Mouse (Mus musculus) myocyte (in vitro differentiated cells): ENCODE measurements around the gene Dock1.

Source experiments
- CEBPB ChIP-seq: IDR thresholded peaks from 2 replicates; pipeline ENCODE4 v1.6.1; 2011; ENCODE audit warnings: mild to moderate bottlenecking, moderate library complexity; ENCODE audit not compliant: poor library complexity, insufficient read depth, severe bottlenecking
- MAX ChIP-seq: IDR thresholded peaks from one replicate; pipeline ENCODE4 v1.6.1; 2011; ENCODE audit warnings: low read depth, mild to moderate bottlenecking, control low read depth
- MYOD1 ChIP-seq, 3 experiments: IDR thresholded peaks; one replicate each; pipeline ENCODE4 v1.6.1; 2011; ENCODE audit warnings: control low read depth in 2 of 3, low read depth in 2 of 3, mild to moderate bottlenecking in 2 of 3, moderate library complexity in 1 of 3; ENCODE audit not compliant: insufficient read length in 2 of 3, control insufficient read depth in 1 of 3
- POLR2A ChIP-seq: IDR thresholded peaks from one replicate; pipeline ENCODE4 v1.6.1; 2011; ENCODE audit warnings: low read depth, mild to moderate bottlenecking, control low read depth, moderate library complexity; ENCODE audit not compliant: insufficient read length
- POLR2AphosphoS2 ChIP-seq: IDR thresholded peaks from one replicate; pipeline ENCODE4 v1.6.1; 2011; ENCODE audit warnings: low read depth, control low read depth; ENCODE audit not compliant: insufficient read length
- TCF12 ChIP-seq: IDR thresholded peaks from one replicate; pipeline ENCODE4 v1.6.1; 2011; ENCODE audit warnings: mild to moderate bottlenecking, control low read depth; ENCODE audit not compliant: poor library complexity, insufficient read depth, severe bottlenecking

DNA sequence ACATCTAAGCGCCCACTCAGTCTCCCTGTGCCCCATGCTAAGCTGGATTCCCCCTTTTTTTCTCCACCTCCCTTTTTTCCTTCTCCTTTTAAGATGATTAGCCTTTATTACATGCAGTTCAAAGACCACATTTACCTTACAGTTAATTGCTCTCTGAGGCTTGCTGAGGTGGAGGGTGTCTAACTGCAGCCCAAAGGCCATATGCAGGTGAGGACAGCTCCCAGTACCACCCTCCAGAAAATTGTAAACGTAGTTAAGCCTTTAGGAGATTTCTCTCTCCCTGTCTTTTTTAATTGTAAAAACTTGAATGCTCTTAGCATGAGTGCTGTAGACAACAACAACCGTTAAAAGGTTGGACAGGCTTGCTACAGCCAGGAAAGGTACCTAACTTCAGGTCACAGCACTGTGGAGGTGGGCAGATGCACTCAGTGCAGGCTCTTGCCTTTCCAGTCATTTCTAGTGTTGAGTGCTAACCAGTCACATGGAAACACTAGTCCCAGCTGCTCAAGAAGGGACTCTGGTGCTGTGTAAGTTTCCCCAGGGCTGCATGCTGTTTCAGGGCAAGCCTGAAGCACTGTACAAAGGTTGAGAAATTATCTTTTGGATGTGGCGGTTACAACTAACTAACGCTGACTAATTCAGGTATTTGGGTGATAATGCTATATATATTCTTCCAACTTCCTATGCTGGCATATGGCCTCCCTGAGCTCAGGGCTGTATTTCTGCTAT, 56.2 kb downstream of the Dock1 start:
- TF ChIP-seq POLR2AphosphoS2 (no peak), MAX (no peak), POLR2A (no peak), TCF12 (no peak), MYOD1 (IDR thresholded peaks at IDR 0.05; ENCODE audit: control insufficient read depth in 1 of 3, insufficient read length in 2 of 3, low read depth in 2 of 3) (no peak), CEBPB (no peak)
